Mouse (Mus musculus): ENCODE measurements at regions not wholly inside any gene's neighbourhood (a gene's known extent, or its start where the extent isn't known, plus 50 kb on each side); places are given as distances from the start of the nearest gene placed in this dataset.
A peak's percentile ranks its signal among the peaks of the same experiment; 100 is the strongest.

DNA sequence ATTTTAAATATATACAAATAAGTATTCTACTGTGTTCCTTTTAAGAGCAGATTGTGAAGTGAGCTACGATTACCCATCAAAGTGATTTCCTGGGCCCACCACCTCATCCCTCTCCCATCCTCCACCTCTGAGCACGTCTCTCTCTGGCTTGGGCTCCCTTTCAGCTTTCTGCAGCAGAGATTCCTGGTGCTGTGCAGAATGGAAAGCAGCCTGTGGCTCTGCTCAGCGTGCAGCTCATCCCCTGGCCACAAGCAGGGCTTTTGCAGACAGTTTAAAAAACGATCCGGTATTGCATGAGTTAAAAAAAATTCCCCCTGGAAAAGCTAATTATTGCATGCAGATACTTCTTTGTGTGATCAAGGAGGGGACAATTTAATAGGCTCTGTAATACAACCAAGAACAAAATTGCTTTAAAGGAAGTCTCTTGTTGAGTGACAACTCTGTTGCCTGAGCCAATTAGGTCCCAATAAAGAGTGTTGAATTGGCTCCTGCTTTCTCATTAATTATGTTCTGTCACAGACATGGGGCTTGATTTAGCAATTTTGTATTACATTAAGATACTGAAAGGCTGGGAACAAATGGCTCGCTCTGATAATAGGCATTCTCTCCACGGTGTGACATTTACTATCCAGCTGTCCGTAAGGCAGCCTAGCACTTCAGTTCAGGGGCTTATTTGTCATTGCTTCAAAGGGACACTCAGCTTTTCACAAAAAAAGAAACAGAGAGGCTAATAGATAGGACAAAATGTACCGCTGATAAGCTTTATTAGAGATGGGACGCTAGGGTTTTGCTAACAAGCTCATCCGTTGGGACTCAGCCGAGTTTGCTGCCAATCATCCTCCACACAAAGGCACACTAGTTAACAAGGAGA, 345.9 kb upstream of the G2e3 start:
- no peak for TF ChIP-seq CTCF (IDR thresholded peaks at IDR 0.05)
- peak; percentile 78 for DNase-seq (ENCODE audit: low spot score)
- no peak overlapping the region for H3K9ac ChIP-seq (replicated peaks; ENCODE audit: low read length, poor library complexity, severe bottlenecking)

DNA sequence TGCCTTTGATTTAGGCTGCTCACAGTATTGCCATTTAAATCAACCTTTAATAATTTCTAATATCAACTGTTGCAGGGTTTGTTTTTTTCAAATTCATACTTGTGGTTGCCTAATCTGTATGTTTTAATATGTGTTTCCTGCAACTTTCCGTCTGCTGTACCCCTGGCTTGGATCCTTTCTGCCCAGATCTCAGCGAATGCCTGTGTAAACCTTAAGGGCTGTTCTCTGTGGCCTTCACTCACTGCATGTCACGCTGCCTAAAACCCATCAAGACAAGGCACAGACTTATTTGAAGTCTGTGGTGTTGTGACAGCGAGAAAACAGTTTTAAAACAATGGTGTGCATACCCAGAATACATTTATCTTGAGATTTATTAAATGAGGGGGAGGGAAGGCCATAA, 346.8 kb upstream of the G2e3 start:
- H3K36me3 ChIP-seq (ENCODE audit: insufficient read depth, low read length) = no peaks in the 10 kb centered on the region
- ATAC-seq (ENCODE audit: low FRiP score) = no peak
- TF ChIP-seq CTCF (IDR thresholded peaks at IDR 0.05) = no peak
- no peak overlapping the region for H3K4me3 ChIP-seq (ENCODE audit: low read depth, low read length)
- WGBS = 34% methylated on average over 4 of the region's 4 CpGs
- H3K27me3 ChIP-seq (ENCODE audit: insufficient read depth, low read length) = peaks cover 4% of the 10 kb centered on the region; the same call in 1 of the 2 replicates
- no peak for DNase-seq (ENCODE audit: low spot score)
- no peaks in the 10 kb centered on the region for H3K9me3 ChIP-seq (ENCODE audit: low read length)
- H3K27ac ChIP-seq (ENCODE audit: low read depth, low read length) = 0 out of 2 replicates have a peak overlapping the region, but pooled peaks have one; percentile 13
- no peak overlapping the region for H3K4me2 ChIP-seq (ENCODE audit: low read depth, low read length, poor library complexity, severe bottlenecking)
- no peaks in the 10 kb centered on the region for H3K4me1 ChIP-seq (ENCODE audit: insufficient read depth, low read length)
- no peak overlapping the region for H3K9ac ChIP-seq (replicated peaks; ENCODE audit: low read length, poor library complexity, severe bottlenecking)

More for the DNA sequence above, 345.9 kb upstream of the G2e3 start:
- Histone ChIP-seq H3K36me3 (ENCODE audit: insufficient read depth, low read length) (no peaks in the 10 kb centered on the region), H3K9me3 (ENCODE audit: low read length) (0 out of 2 replicates have a peak, but pooled peaks cover under 1% of the 10 kb centered on the region), H3K4me2 (ENCODE audit: low read depth, low read length, poor library complexity, severe bottlenecking) (peak overlapping the region; percentile 13; the same call in 1 of the 2 replicates), H3K4me3 (ENCODE audit: low read depth, low read length) (no peak overlapping the region), H3K27me3 (ENCODE audit: insufficient read depth, low read length) (peaks cover 4% of the 10 kb centered on the region; the same call in 1 of the 2 replicates), H3K27ac (ENCODE audit: low read depth, low read length) (0 out of 2 replicates have a peak overlapping the region, but pooled peaks have one; percentile 13), H3K4me1 (ENCODE audit: insufficient read depth, low read length) (no peaks in the 10 kb centered on the region)
- ATAC-seq (ENCODE audit: low FRiP score) = peak; percentile 66
- 6% methylated on average over 12 of the region's 12 CpGs for WGBS

DNA sequence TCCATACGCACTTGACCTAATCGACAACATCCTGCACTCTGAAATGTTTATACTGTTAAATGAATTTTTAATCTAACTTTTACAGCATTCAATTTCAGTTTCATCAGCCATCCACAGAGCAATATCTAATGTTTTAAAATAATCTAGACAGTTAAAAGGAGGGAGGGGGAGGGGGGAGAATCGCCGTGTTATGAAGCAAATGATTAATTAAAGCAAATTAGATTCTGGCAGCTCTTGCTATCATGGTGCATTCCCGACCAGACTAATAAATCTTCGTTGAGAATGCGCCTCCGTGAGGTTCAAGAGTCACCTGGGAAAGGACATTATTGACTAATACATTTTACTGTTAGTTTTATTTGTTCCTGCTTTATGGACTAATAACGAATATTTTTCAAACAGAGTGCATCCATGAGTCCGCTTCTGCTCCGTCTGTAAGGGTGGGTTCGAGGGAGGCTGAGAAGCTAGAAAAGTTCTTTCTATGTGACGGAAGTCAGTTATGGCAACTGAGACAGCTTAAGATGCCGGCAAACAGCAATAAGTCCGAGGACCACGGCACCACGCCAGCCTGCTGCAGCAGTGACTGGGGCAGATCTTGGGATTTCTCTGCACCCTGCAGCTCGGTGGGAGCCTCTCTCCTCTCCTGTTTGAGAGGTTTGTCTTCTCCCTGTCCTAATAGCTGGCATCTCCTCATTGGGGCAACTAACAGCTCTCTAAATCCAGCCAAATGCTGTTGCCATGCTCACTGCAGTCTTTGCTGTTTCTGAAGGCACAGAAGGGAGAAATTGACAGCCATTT, 347.4 kb upstream of the G2e3 start:
- H3K9me3 ChIP-seq (ENCODE audit: low read length) = no peaks in the 10 kb centered on the region
- H3K27ac ChIP-seq (ENCODE audit: low read depth, low read length) = 0 out of 2 replicates have a peak overlapping the region, but pooled peaks have one; percentile 13
- H3K4me3 ChIP-seq (ENCODE audit: low read depth, low read length) = no peak overlapping the region
- peaks cover 4% of the 10 kb centered on the region; the same call in 1 of the 2 replicates for H3K27me3 ChIP-seq (ENCODE audit: insufficient read depth, low read length)
- ATAC-seq (ENCODE audit: low FRiP score) (no peak), DNase-seq (ENCODE audit: low spot score) (peak; percentile 27)
- H3K9ac ChIP-seq (replicated peaks; ENCODE audit: low read length, poor library complexity, severe bottlenecking) = no peak overlapping the region
- WGBS = 56% methylated on average over 18 of the region's 18 CpGs
- no peak for TF ChIP-seq CTCF (IDR thresholded peaks at IDR 0.05)
- no peaks in the 10 kb centered on the region for H3K36me3 ChIP-seq (ENCODE audit: insufficient read depth, low read length)
- no peak overlapping the region for H3K4me2 ChIP-seq (ENCODE audit: low read depth, low read length, poor library complexity, severe bottlenecking)
- no peaks in the 10 kb centered on the region for H3K4me1 ChIP-seq (ENCODE audit: insufficient read depth, low read length)

DNA sequence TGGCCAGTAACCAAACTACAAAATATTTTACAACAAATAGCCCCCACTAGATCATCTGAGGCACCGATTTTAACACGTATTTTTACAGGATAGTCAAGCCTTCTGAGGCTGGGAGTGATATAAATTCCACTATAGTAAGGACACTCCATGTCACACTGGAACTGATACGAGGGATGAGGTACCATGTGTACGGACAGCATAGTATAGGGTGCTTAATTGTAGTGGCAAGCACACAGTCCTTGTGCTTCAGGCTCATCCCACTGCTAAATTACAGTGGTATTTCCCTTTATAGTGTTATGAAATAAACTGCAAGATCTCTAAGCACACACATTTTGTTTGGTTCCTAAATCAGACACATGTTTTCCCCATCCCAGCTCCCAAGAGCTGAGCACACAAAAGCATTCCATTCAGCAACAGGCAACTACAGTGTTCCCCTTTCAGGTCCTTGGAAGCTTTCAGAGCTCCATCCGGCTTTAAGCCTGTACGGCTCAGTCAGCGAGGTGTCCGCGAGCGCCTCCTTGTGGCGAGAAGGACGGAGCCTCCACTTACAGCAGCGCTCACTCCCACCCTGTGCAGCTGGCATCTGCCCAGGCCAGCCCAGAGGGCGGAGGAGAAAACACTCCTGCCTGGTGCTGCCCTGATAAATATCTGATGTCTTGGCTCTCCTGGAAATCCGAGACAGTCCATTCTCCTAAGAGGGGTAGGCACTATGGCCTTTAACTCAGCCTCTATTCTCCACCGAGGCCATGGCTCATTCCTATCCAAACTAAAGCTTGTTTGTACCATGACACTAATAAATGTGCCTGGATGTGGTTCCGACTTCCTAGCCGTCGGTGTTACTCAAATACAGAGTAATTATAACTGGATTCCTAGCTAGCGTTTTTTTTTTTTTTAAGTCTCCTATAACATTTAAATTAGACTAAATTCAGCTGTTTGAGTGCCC, 348.3 kb upstream of the G2e3 start:
- peak; percentile 93 for DNase-seq (ENCODE audit: low spot score)
- H3K4me3 ChIP-seq (ENCODE audit: low read depth, low read length) = no peak overlapping the region
- ATAC-seq (ENCODE audit: low FRiP score) = peak; percentile 87
- no peaks in the 10 kb centered on the region for H3K36me3 ChIP-seq (ENCODE audit: insufficient read depth, low read length)
- no peak overlapping the region for H3K27ac ChIP-seq (ENCODE audit: low read depth, low read length)
- H3K4me2 ChIP-seq (ENCODE audit: low read depth, low read length, poor library complexity, severe bottlenecking) = no peak overlapping the region
- H3K9ac ChIP-seq (replicated peaks; ENCODE audit: low read length, poor library complexity, severe bottlenecking) = no peak overlapping the region
- peaks cover 4% of the 10 kb centered on the region; the same call in 1 of the 2 replicates for H3K27me3 ChIP-seq (ENCODE audit: insufficient read depth, low read length)
- H3K4me1 ChIP-seq (ENCODE audit: insufficient read depth, low read length) = no peaks in the 10 kb centered on the region
- WGBS = 30% methylated on average over 20 of the region's 20 CpGs
- TF ChIP-seq CTCF (IDR thresholded peaks at IDR 0.05) = peak; percentile 87
- H3K9me3 ChIP-seq (ENCODE audit: low read length) = no peaks in the 10 kb centered on the region

DNA sequence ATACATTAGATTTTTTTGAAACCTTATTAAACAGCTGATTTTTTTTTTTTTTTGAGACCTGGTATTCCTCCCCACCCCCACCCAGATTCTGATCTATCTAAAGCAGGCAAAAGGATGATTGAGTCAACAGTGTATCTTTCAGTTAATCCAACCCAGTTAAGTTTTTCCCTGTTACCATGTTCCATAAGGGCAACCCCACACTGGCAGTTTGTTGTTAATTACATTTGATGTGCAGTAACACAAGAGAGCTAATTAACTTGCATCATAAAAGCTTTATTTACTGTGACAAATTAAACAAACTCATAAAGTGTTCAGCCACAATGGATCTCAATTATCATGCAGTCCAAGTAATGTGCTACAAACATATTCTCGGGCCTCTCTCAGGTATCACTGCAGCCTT, 346.8 kb upstream of the Prkd1 start:
- TF ChIP-seq CTCF (IDR thresholded peaks at IDR 0.05) = no peak
- no peaks in the 10 kb centered on the region for H3K9me3 ChIP-seq (ENCODE audit: low read length)
- DNase-seq (ENCODE audit: low spot score) (no peak), ATAC-seq (ENCODE audit: low FRiP score) (no peak)
- H3K36me3 ChIP-seq (ENCODE audit: insufficient read depth, low read length) = no peaks in the 10 kb centered on the region
- H3K9ac ChIP-seq (replicated peaks; ENCODE audit: low read length, poor library complexity, severe bottlenecking) = no peak overlapping the region
- peaks cover 4% of the 10 kb centered on the region; the same call in 1 of the 2 replicates for H3K27me3 ChIP-seq (ENCODE audit: insufficient read depth, low read length)
- no peak overlapping the region for H3K4me3 ChIP-seq (ENCODE audit: low read depth, low read length)
- H3K27ac ChIP-seq (ENCODE audit: low read depth, low read length) = no peak overlapping the region
- no peak overlapping the region for H3K4me2 ChIP-seq (ENCODE audit: low read depth, low read length, poor library complexity, severe bottlenecking)
- WGBS = 86% methylated on average over 1 of the region's 1 CpGs
- H3K4me1 ChIP-seq (ENCODE audit: insufficient read depth, low read length) = no peaks in the 10 kb centered on the region

Data from midbrain, postnatal 0 days (tissue).